Mouse (Mus musculus) central nervous system, embryonic 11.5 days (tissue): Measurements from ENCODE around the gene Foxr1. TPM values are rescaled to one million over a fixed set of nuclear protein-coding genes. Genes with fewer than 3 reads are reported as not detected.

Experiments used
- polyA plus RNA-seq: library from polyadenylated mRNA; depleted of rRNA; stranded (reverse); fragments of >200 nt; gene quantifications from 2 replicates; pipeline ENCODE4 v1.2.3, GENCODE M21; 2012; rRNA removed

Gene Foxr1
- not detected in 2 replicates for polyA plus RNA-seq

GRCm38 (mm10) chr9:44440961-44441360 is at the start of gene Foxr1:
Gene Foxr1, minus strand, starts transcription at chr9:44441136.

GRCm38 (mm10) chr9:44482552-44482951 is 41.6 kb upstream of the Foxr1 start, which contains the start of gene Bcl9l:
Gene Bcl9l, plus strand, starts transcription at chr9:44482825.

GRCm38 (mm10) chr9:44454891-44455220 is 13.9 kb upstream of the Foxr1 start, which contains the start of gene Upk2:
Gene Upk2, minus strand, starts transcription at chr9:44454976.

GRCm38 (mm10) chr9:44418519-44419385 is 22.2 kb downstream of the Foxr1 start, which contains the start of gene Ccdc84:
Gene Ccdc84, minus strand, starts transcription at chr9:44418569.

GRCm38 (mm10) chr9:44406906-44407751 is 33.8 kb downstream of the Foxr1 start, which contains the start of the genes Rps25 and Trappc4:
Gene Rps25, plus strand, starts transcription at chr9:44407139.
Gene Trappc4, minus strand, starts transcription at chr9:44407600.

GRCm38 (mm10) chr9:44396684-44397411 is 44.1 kb downstream of the Foxr1 start, which contains the start of gene Slc37a4:
Gene Slc37a4, plus strand, starts transcription at chr9:44396852.

Other genes with a start within 250 kb of the Foxr1 start
- 19.7 and 24.1 TPM in 2 replicates for gene Cbl, start 207.1 kb downstream of the Foxr1 start, polyA plus RNA-seq
- gene Ccdc153, start 200.5 kb downstream of the Foxr1 start, polyA plus RNA-seq: 0.05 and 0.14 TPM in 2 replicates
- 0.20 and 0.31 TPM in 2 replicates for gene Pdzd3, start 189.7 kb downstream of the Foxr1 start, polyA plus RNA-seq
- 2.0 and 2.4 TPM in 2 replicates for gene Nlrx1, start 172.5 kb downstream of the Foxr1 start, polyA plus RNA-seq
- gene Abcg4, start 152.5 kb downstream of the Foxr1 start, polyA plus RNA-seq: 19.3 and 19.5 TPM in 2 replicates
- gene Hinfp, start 135.5 kb downstream of the Foxr1 start, polyA plus RNA-seq: 38.6 and 43.6 TPM in 2 replicates
- gene C2cd2l, start 120.9 kb downstream of the Foxr1 start, polyA plus RNA-seq: 19.9 and 22.4 TPM in 2 replicates
- gene Dpagt1, start 115.1 kb downstream of the Foxr1 start, polyA plus RNA-seq: 20.6 and 44.7 TPM in 2 replicates
- 292 and 369 TPM in 2 replicates for gene H2afx, start 106.4 kb downstream of the Foxr1 start, polyA plus RNA-seq
- 111 and 135 TPM in 2 replicates for gene Hmbs, start 96.9 kb downstream of the Foxr1 start, polyA plus RNA-seq
- gene Vps11, start 79.5 kb downstream of the Foxr1 start, polyA plus RNA-seq: 24.8 and 28.6 TPM in 2 replicates
- gene Hyou1, start 61.6 kb downstream of the Foxr1 start, polyA plus RNA-seq: 59.1 and 68.3 TPM in 2 replicates
- 20.2 TPM in 2 replicates for gene Slc37a4, start 44.3 kb downstream of the Foxr1 start, polyA plus RNA-seq
- 853 and 1,290 TPM in 2 replicates for gene Rps25, start 34.0 kb downstream of the Foxr1 start, polyA plus RNA-seq
- 123 and 141 TPM in 2 replicates for gene Trappc4, start 33.5 kb downstream of the Foxr1 start, polyA plus RNA-seq
- 37.0 and 40.8 TPM in 2 replicates for gene Ccdc84, start 22.6 kb downstream of the Foxr1 start, polyA plus RNA-seq
- 0.11 and 0.43 TPM in 2 replicates for gene Upk2, start 13.8 kb upstream of the Foxr1 start, polyA plus RNA-seq
- 15.7 and 19.1 TPM in 2 replicates for gene Bcl9l, start 41.7 kb upstream of the Foxr1 start, polyA plus RNA-seq
- gene Cxcr5, start 120.7 kb upstream of the Foxr1 start, polyA plus RNA-seq: not detected in 2 replicates
- gene Ddx6, start 163.8 kb upstream of the Foxr1 start, polyA plus RNA-seq: 52.3 and 67.1 TPM in 2 replicates
- not detected in 2 replicates for gene Treh, start 232.1 kb upstream of the Foxr1 start, polyA plus RNA-seq